Mouse (Mus musculus) 416B (cell line): ENCODE results near the gene Lrrk1.

ENCODE experiments used
- DNase-seq: peaks from one replicate; pipeline ENCODE4 v3.0.0; 2011; ENCODE audit warnings: low read depth

Lrrk1 gene

DNA sequence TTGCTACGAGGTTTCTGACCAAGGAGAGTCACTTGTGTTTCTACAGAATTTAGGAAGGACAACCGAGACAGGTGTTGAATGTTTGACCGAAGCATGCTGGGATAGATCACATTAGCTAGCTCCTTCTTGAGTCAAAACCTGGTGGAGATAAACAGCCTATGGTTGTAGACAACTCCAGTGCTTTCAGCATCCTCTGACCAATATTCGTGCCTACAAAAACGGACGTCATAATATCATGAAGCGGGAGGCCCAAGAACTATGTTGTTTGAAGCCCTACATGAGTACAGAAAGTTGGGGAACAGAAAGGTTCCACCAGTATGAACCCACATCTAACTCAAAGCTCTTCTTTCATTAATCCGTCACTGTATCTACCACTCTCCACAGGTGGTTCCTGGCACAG is 3.3 kb downstream of the Lrrk1 start:
- DNase-seq = no peak

- DNase-seq = peak; percentile 30
Observed at GRCm38 (mm10) chr7:66384213-66384612, 3.9 kb downstream of the Lrrk1 start.

GRCm38 (mm10) chr7:66376560-66376959 is 11.6 kb downstream of the Lrrk1 start:
- no peak for DNase-seq

GRCm38 (mm10) chr7:66375736-66376135 is 12.4 kb downstream of the Lrrk1 start:
- peak; percentile 68 for DNase-seq

DNA sequence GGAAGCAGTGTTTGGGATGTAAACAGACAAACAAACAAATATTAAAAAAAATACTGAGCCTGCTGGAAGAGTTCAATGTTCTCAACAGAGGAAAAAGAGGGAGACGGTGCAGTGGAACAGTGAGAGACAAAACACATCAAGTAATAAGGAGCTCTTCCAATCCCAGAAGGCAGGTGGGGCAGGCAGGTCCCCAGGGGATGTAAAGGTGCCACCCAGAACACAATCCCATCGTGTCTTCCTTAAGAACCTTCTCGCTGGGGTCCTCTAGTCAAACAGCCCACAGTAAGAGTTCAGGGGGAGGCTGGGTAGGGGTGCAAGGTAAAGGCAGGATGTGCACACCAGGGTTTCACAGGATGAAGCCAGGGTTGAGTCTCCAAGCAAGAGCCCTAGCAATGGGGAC is 14.8 kb downstream of the Lrrk1 start:
- DNase-seq = no peak

GRCm38 (mm10) chr7:66370970-66371369 is 17.2 kb downstream of the Lrrk1 start:
- no peak for DNase-seq

- DNase-seq = no peak
Observed at GRCm38 (mm10) chr7:66369934-66370445, 18.2 kb downstream of the Lrrk1 start.

GRCm38 (mm10) chr7:66369071-66369933 is 18.8 kb downstream of the Lrrk1 start:
- peak; percentile 34 for DNase-seq

- no peak for DNase-seq
Observed at GRCm38 (mm10) chr7:66365904-66366303, 22.2 kb downstream of the Lrrk1 start, which contains the start of gene Gm10974. Gm10974 (plus strand) TSS chr7:66365905.

DNA sequence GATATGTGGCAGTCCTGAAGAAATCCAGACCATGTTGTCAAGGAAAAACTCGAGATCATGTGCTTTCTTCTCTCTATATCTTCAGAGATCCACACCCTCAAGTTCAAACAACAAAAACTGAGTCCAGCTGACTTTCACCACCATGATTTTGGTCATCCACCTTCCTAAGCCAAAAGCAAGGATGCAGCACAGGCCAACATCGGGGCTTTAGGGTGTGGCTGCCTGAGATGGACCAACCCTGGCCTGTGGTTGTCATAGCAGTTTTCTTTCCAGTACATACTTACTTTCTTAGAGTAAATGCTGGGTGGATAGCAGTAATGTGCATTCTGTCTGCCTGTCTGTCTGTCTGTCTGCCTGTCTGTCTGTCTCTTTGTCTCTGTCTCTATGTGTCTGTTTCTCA is 22.7 kb downstream of the Lrrk1 start:
- DNase-seq = no peak

- no peak for DNase-seq
Observed at GRCm38 (mm10) chr7:66364491-66364890, 23.7 kb downstream of the Lrrk1 start.

DNA sequence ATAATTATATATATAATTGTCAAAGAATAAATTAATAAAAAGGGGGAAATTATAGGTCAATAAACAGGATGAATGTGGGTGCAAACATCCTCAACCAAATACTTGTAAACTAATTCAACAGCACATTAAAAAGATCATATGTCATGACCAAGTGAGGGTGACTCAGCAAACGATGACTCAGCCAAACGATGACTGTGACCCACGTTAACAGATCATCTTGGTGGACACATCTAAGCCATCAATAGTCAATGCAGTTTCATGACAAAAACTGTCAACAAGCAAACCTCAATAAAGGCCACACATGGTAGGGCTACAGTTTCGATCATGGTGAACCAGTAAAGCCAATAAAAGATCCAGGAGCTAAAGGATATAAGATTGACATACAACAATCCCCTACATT is 29.1 kb downstream of the Lrrk1 start:
- peak; percentile 56 for DNase-seq

DNA sequence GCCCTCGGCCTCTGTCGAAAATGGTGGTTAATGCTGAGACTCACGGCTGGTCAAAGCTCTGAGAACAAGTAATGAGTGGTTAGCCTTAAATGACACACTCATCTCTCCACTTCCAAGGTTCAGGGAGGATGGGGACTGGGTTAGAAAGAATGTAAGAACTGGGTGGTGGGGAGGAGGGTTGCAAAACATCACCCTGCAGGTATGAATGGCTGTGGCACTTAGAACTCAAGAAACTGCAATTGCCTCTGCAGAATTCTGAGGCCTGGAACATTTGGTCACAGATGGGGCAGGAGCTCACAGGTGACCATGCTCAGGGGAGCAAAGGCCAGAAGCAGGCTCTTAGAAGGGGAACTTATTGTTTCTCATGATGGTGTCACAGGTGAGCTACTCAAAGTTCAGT is 29.7 kb downstream of the Lrrk1 start:
- DNase-seq = no peak

- no peak for DNase-seq
Observed at GRCm38 (mm10) chr7:66355791-66356522, 32.2 kb downstream of the Lrrk1 start.

DNA sequence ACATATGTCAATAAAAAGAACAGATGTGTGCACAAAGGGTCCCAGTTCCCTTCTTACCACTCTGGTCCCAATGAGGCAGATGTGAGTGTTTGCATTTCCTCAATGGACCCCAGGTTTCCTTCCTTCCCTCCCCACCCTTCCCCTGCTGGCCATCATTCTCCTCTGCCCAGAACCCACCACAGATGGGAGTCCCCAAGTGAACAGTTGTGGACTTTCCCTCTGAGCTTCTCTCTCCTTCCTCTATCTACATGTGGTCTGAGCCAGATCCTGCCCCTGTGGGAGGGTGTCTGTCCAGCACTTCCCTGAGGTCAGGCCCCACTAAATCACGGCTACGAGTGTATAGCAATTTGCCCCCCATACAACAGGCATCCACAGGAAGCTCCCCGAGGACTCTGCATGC is 33.2 kb downstream of the Lrrk1 start:
- no peak for DNase-seq

DNA sequence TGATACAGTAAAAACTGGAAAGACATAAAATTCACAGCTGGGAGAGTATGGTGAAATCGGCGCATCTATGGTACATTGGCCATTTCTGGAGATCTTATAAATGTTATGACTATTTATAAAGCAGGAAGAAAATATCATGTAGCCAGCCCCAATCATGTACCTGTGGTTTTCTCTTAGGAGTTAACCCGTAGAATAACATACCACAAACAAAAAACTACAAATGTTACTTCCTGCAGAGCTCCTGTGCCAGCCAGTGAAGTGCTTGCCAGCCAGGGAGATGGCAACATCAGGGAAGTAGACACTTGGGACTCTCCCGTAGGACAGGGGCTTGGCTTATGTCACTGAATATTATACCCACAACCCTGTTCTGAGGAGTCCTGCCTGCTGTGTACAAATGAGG is 37.1 kb downstream of the Lrrk1 start:
- peak; percentile 21 for DNase-seq

GRCm38 (mm10) chr7:66349670-66350069 is 38.5 kb downstream of the Lrrk1 start:
- DNase-seq = no peak

DNA sequence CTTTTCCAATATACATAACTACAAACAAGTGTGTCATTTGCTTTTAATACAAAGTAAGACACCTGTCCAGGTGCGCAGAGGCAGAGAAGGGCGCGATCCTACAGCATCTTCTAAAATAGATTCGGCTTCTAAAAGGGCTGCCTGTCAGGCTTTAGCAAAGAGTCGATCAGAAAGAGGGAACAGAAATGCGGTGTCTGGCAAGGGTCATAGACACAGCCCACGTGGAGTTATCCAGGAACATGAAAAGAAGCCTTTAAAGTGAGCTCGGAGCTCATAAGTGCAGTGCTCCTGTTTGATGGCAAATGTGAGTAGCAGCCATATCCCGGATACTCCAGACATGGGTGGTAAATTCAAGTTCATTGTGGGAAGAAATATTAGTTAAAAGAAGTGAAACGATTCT is 39.6 kb downstream of the Lrrk1 start:
- DNase-seq = no peak

GRCm38 (mm10) chr7:66346959-66347663 is 41.0 kb downstream of the Lrrk1 start:
- no peak for DNase-seq

DNA sequence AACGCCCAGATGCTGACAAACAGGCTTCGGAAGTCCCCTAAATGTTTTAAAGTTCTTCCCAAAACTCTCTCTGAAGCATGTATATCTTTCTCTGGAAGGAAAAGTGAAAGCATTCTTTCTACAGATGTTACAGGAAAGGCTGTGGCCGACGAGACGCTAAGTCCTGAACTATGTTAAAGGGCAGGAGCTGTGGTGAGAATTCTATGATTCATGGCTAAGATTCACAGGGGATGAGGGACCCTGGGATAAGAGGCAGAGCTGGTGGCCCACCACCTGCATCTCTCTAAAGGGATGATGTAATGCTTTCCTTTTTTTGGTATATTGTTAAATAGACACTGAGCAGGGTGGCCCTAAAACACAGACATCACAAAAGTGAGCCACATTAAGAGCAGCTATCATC is 44.8 kb downstream of the Lrrk1 start:
- DNase-seq = no peak

GRCm38 (mm10) chr7:66342831-66343230 is 45.3 kb downstream of the Lrrk1 start:
- DNase-seq = no peak

DNA sequence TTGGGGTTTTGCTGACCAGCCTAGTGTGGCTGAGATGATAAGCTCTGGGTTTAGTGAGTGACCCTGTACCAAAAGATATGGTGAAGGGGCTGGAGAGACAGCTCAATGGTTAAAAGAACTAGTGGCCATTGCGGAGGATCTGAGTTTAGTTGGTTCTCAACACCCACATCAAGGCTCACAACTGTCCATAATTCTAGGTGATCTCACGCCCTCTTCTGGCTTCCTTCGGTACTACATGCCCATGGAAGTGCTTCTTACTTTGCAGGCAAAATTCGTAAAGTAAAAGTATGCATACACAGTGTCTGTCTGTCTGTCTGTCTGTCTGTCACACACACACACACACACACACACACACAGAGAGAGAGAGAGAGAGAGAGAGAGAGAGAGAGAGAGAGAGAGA is 45.8 kb downstream of the Lrrk1 start:
- DNase-seq = peak; percentile 83
